Mouse (Mus musculus) heart, adult 2 months (tissue): ENCODE measurements around the gene Zscan2.

Experiments
- CTCF ChIP-seq: fragments of 200-600 bp; IDR thresholded peaks from 2 replicates; pipeline ENCODE4 v1.8.1; 2022; ENCODE audit warnings: antibody characterized with exemption, mild to moderate bottlenecking, moderate library complexity
- EP300 ChIP-seq: fragments of 200-500 bp; IDR thresholded peaks from 2 replicates; pipeline ENCODE4 v1.6.1; 2011; ENCODE audit warnings: low read depth, low read length, control low read depth; ENCODE audit not compliant: insufficient read depth

GRCm38 (mm10) chr7:80830193-80830803 lies 30.4 kb upstream of the Zscan2 start:
- TF ChIP-seq CTCF (no peak), EP300 (no peak)
